Mouse (Mus musculus) heart, adult 18-20 months (tissue): ENCODE measurements around the gene Zfp980. TPM values are rescaled to one million over a fixed set of nuclear protein-coding genes. Genes with fewer than 3 reads are reported as not detected.
"Not testable (repeated sequence)": the region's sequence is repeated elsewhere in the genome, so short reads cannot be mapped to it uniquely, and the experiment has no call there.

Source experiments
- DNase-seq, 2 experiments: peaks; one replicate each; pipeline ENCODE4 v3.0.0; 2021 to 2022; ENCODE audit warnings: mixed read lengths in 1 of 2
- long read RNA-seq, 2 experiments: library from polyadenylated mRNA; stranded (forward); transcript quantifications; one replicate each; pipeline ENCODE4 v2.0.0; 2021
- total RNA-seq, 2 experiments: library from RNA; stranded (reverse); gene quantifications; 2 replicates each; pipeline ENCODE4 v1.2.3; 2021

Zfp980 gene
- under 1 TPM; 0.26 to 0.27 TPM for total RNA-seq
- long read RNA-seq, experiment 1, partial matches to known transcripts = 0 of 1 reads
- long read RNA-seq, experiment 1, other reads (novel, unspliced or antisense) = 1 of 1 reads
- long read RNA-seq, experiment 2 = 0 reads

DNA sequence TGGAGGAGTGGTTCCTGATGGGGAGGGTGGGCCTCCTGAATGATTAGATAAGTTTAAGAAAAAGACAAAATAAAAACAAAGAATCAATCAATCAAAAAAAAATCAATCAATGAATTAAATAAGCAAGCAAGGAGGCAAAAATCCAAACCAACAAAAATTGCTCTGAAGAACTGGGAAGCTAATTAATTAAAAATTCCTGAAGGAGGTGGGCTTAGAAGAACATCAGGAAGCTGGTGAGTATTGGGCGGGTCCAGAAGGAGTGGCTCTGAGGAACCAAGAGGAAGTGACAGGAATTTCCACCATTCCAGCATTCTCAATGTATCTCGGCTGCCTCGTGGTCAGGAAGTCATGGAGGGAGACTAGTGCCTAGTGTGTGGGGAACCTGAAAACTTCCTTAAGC is at the start of gene Zfp980:
Gene Zfp980 (plus strand): TSS at position 301 of the 400 bp plus-strand sequence.
- not testable (repeated sequence) for DNase-seq

GRCm38 (mm10) chr4:145640416-145641185 is 29.9 kb upstream of the Zfp980 start:
- DNase-seq = peak in 1 of 2 experiments; percentile 1

- not testable (repeated sequence) for DNase-seq
Observed at GRCm38 (mm10) chr4:145674286-145674780, 3.8 kb downstream of the Zfp980 start.

- not testable (repeated sequence) for DNase-seq
Observed at GRCm38 (mm10) chr4:145680217-145680616, 9.7 kb downstream of the Zfp980 start.

DNA sequence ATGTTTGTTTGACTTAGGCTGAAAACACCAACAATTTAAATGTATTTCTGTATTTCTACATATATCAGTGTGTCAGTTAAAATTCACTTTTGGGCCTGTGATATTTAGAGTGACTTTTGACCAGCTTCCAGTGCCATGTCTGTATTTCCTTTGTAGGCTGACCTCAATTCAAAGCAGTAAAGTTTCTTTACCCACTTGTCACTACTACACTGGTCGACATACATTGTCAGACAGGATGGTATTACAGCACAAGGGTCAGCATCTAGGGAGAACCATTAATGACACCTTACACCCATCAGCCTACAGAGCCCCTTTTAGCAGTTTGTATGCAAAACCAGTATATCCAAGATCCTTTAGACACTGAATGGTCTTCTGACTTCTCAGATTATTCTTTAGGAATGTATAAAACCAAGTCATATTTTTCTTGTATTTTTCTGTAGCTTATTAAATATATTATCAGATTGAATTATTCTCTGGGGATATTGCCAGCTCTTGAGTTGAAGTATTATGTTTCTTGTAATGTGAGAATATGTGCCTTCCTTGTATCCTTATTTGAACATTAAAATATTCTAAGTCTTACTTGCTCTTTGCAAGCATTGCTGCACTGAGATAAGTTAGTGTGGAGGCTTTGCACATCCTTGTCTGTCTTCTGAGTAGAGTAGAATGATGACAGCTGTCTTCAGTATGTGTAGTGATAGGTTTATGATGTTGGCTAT is 10.3 kb downstream of the Zfp980 start:
- DNase-seq = not testable (repeated sequence)

DNA sequence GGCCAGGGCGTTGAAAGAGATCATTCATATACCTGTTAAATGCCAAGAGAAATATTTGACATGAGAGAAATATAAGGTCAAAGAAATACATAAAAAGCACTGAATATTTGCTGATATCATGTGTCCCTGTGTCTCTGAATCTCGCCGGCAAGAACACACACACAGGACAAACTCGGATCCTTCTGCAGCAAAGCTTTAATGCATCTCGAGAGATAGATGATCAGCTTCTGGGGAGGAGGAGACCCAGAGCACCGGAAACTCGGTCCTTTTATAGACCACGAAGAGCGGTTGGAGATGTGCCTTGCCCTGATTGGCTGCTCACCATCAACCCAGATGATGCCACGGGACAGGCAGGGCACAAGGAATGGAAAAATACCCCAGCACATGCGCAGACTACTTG is 11.5 kb downstream of the Zfp980 start:
- DNase-seq = not testable (repeated sequence)

DNA sequence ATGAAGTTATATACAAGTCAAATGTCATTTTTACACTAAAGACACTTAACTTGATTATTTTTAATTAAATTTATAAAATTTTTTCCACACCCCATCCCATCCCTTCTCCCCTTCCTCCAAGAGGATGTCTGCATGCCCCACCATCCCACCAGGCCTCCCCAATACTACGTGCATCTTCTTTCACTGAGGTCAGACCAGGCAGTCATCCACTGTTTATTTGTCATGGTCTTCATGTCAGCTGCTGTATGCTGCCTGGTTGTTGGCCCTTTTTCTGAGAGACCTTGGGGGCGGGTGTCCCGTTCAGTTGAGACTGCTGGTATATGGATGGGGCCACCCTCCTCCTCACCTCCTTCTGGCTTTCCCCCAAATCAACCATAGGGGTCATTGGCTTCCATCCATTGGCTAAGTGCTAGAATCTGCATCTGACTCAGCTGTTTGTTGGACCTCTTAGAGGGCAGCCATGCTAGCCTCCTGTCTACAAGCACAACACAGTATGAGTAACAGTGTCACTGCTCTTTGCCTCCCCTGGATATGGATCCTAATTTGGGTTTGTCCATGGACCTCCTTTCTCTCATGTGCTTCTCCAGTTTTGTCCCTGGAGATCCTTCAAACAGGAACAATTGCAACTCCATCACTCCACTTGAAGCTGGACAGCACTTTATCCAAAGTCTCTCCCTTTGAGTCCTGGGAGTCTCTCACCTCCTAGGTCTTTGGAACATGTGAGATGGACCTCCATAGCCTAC is 12.7 kb downstream of the Zfp980 start:
- not testable (repeated sequence) for DNase-seq

DNA sequence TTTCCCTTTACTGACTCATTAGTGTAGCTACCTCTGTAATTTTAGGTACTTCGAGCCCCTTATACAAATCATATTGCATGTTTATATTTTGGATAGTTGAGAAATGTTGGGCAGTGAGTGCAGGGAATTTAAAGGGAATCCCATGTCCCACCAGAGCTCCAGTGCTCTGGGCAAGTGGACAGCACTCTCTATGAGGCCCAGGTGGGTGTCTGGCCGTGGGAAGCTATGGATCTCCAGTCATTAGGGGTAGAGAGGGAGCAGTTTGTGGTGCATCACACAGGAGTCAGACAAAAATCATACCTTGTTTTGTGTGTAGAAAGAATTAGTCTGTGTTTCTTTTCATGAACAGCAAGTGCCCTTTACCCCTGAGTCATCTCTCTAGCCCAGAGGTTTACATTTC is 15.6 kb downstream of the Zfp980 start:
- not testable (repeated sequence) for DNase-seq

GRCm38 (mm10) chr4:145744935-145745644 is 74.6 kb downstream of the Zfp980 start:
- DNase-seq = peak in 1 of 2 experiments; percentile 0

DNA sequence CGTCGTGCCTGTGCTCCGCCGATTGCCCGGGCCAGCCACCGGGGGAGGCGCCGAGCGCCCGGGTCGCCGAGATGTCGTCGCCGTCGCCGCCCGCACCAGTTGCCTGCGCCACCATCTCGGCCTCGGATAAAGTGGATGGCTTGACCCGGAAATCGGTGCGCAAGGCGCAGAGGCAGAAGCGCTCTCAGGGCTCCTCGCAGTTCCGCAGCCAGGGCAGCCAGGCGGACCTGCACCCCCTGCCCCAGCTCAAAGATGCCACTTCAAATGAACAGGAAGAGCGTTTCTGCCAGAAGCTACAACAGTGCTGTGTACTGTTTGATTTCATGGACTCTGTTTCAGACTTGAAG is 75.1 kb downstream of the Zfp980 start:
- DNase-seq = not testable (repeated sequence)

Other genes starting within 250 kb of the Zfp980 start
- under 1 TPM; 0.39 to 0.45 TPM for gene Zfp990, start 159.9 kb upstream of the Zfp980 start, total RNA-seq
- 1 to 10 TPM; 2.3 to 2.4 TPM for gene Gm13212, start 85.5 kb upstream of the Zfp980 start, total RNA-seq
- not detected for gene Zfp986, start 198.1 kb downstream of the Zfp980 start, total RNA-seq